8 mouse cellular contexts compared by ENCODE assay signal in genomic region chr7:100582235-100582634, GRCm38 (mm10). TPM values are rescaled to one million over a fixed set of nuclear protein-coding genes. Genes with fewer than 3 reads are reported as not detected.
A peak's percentile ranks its signal among the peaks of the same experiment; 100 is the strongest.
DNase-seq lines count a peak whose midpoint lies in the region; ATAC-seq and TF ChIP-seq lines count a peak whose summit lies in the region.

No protein-coding gene starts in this region.

- no peak for TF ChIP-seq EP300 in MEL (IDR thresholded peaks at IDR 0.05; ENCODE audit: low read depth in 1 of 2, low read length in 2 of 2)

- H3K36me3 ChIP-seq in heart, embryonic 14.5 days (ENCODE audit: control insufficient read depth, insufficient read depth, low read length): 0 out of 2 replicates have a peak, but pooled peaks cover 4% of the 10 kb centered on the region
- H3K36me3 ChIP-seq in MEL (ENCODE audit: control insufficient read depth in 1 of 2, insufficient read depth in 2 of 2, low read length in 2 of 2): peaks cover 0 to 11% of the 10 kb centered on the region in 2 experiments; a peak in 2 of 4 replicates
- H3K36me3 ChIP-seq in hindbrain, embryonic 12.5 days: no peaks in the 10 kb centered on the region
- no peaks in the 10 kb centered on the region for H3K36me3 ChIP-seq in midbrain, embryonic 11.5 days (ENCODE audit: control insufficient read depth, insufficient read depth, low read length)

- no peak for TF ChIP-seq RAD21 in MEL (IDR thresholded peaks at IDR 0.05; ENCODE audit: low read depth, low read length)

- peak overlapping the region; percentile 76 for H3K4me2 ChIP-seq in heart, embryonic 14.5 days (ENCODE audit: low read length)
- H3K4me2 ChIP-seq in hindbrain, embryonic 12.5 days (replicated peaks): peak overlapping the region; percentile 63
- H3K4me2 ChIP-seq in midbrain, embryonic 11.5 days: peak overlapping the region; percentile 61

- TF ChIP-seq CTCF in MEL (IDR thresholded peaks at IDR 0.05 in 2 of 3, conservative IDR thresholded peaks at IDR 0.05 in 1 of 3; ENCODE audit: control insufficient read depth in 1 of 3, insufficient read depth in 1 of 3, low read depth in 2 of 3, low read length in 3 of 3, poor library complexity in 1 of 3, severe bottlenecking in 1 of 3): no peak

- WGBS in heart, embryonic 14.5 days: 37% methylated on average over 7 of the region's 7 CpGs
- 41% methylated on average over 7 of the region's 7 CpGs for WGBS in hindbrain, embryonic 12.5 days
- WGBS in midbrain, embryonic 11.5 days: 42% methylated on average over 7 of the region's 7 CpGs

- ATAC-seq in heart, embryonic 14.5 days (ENCODE audit: insufficient number of reproducible peaks, insufficient read depth, low FRiP score, low read depth): no peak
- no peak for ATAC-seq in hindbrain, embryonic 12.5 days (ENCODE audit: low FRiP score)
- no peak for ATAC-seq in midbrain, embryonic 11.5 days (ENCODE audit: low FRiP score)

- DNase-seq in heart, postnatal 25 days (ENCODE audit: low spot score): no peak
- no peak for DNase-seq in MEL (ENCODE audit: low read depth, low spot score)
- DNase-seq in midbrain, embryonic 11.5 days (ENCODE audit: low spot score, missing footprints): no peak
- DNase-seq in embryo, embryonic 10.5 days (ENCODE audit: low spot score): no peak
- DNase-seq in adrenal gland, postnatal 14 days: no peak
- no peak for DNase-seq in adrenal gland, postnatal 4 days (ENCODE audit: low spot score in 2 of 2)

- H3K9me3 ChIP-seq in heart, embryonic 14.5 days (ENCODE audit: control insufficient read depth, low read length): no peaks in the 10 kb centered on the region
- no peaks in the 10 kb centered on the region for H3K9me3 ChIP-seq in MEL (replicated peaks; ENCODE audit: insufficient read depth, low read length)
- no peaks in the 10 kb centered on the region for H3K9me3 ChIP-seq in hindbrain, embryonic 12.5 days (replicated peaks)
- H3K9me3 ChIP-seq in midbrain, embryonic 11.5 days (ENCODE audit: control insufficient read depth, low read length): no peaks in the 10 kb centered on the region

- intact Hi-C loops in heart, postnatal 25 days (cut with DNase I): loop anchor here (5.0 to 10.0 kb wide), 2 partner anchors 45 to 207 kb away; partner anchors contain the start of genes C2cd3, Coa4 and Ppme1

- no peaks in the 10 kb centered on the region for H3K27me3 ChIP-seq in heart, embryonic 14.5 days (ENCODE audit: control insufficient read depth, insufficient read depth, low read length)
- H3K27me3 ChIP-seq in MEL (ENCODE audit: control insufficient read depth in 1 of 2, insufficient read depth in 2 of 2, low read length in 2 of 2): no peaks in the 10 kb centered on the region
- H3K27me3 ChIP-seq in hindbrain, embryonic 12.5 days: no peaks in the 10 kb centered on the region
- no peaks in the 10 kb centered on the region for H3K27me3 ChIP-seq in midbrain, embryonic 11.5 days (ENCODE audit: control insufficient read depth, insufficient read depth, low read length)

- no peak overlapping the region for H3K27ac ChIP-seq in heart, embryonic 14.5 days (replicated peaks in 1 of 2; ENCODE audit: control insufficient read depth in 1 of 2, insufficient read depth in 1 of 2, low read depth in 2 of 2, low read length in 2 of 2)
- no peak overlapping the region for H3K27ac ChIP-seq in MEL (ENCODE audit: control insufficient read depth, low read depth, low read length)
- no peak overlapping the region for H3K27ac ChIP-seq in hindbrain, embryonic 12.5 days
- H3K27ac ChIP-seq in midbrain, embryonic 11.5 days (ENCODE audit: low read depth, low read length): no peak overlapping the region

- H3K4me3 ChIP-seq in heart, embryonic 14.5 days (ENCODE audit: control insufficient read depth in 1 of 2, insufficient read depth in 1 of 2, low read depth in 1 of 2, low read length in 2 of 2): peak overlapping the region; percentile 50 to 81; a peak in 3 of 4 replicates
- peak overlapping the region; percentile 90 to 95 for H3K4me3 ChIP-seq in MEL (ENCODE audit: control insufficient read depth in 1 of 2, insufficient read depth in 1 of 2, low read depth in 2 of 2, low read length in 2 of 2)
- H3K4me3 ChIP-seq in hindbrain, embryonic 12.5 days: peak overlapping the region; percentile 49
- peak overlapping the region; percentile 52 for H3K4me3 ChIP-seq in midbrain, embryonic 11.5 days (ENCODE audit: low read depth, low read length)

- peaks cover 3 to 9% of the 10 kb centered on the region in 2 experiments; a peak in 3 of 4 replicates for H3K4me1 ChIP-seq in heart, embryonic 14.5 days (ENCODE audit: control insufficient read depth in 2 of 2, insufficient read depth in 2 of 2, low read length in 2 of 2)
- H3K4me1 ChIP-seq in MEL (ENCODE audit: control insufficient read depth in 1 of 2, insufficient read depth in 2 of 2, low read length in 2 of 2): peaks cover 2% of the 10 kb centered on the region in 2 experiments; a peak in 3 of 4 replicates
- peaks cover 3% of the 10 kb centered on the region for H3K4me1 ChIP-seq in hindbrain, embryonic 12.5 days
- H3K4me1 ChIP-seq in midbrain, embryonic 11.5 days (ENCODE audit: control insufficient read depth, insufficient read depth, low read length): peaks cover 8% of the 10 kb centered on the region; the same call in 1 of the 2 replicates

- no peak for TF ChIP-seq POLR2A in MEL (IDR thresholded peaks at IDR 0.05; ENCODE audit: control insufficient read depth in 1 of 2, insufficient read depth in 1 of 2, low read depth in 1 of 2, low read length in 2 of 2, poor library complexity in 1 of 2)

- H3K9ac ChIP-seq in heart, embryonic 14.5 days (ENCODE audit: low read length): peak overlapping the region; percentile 81
- H3K9ac ChIP-seq in MEL (ENCODE audit: control insufficient read depth, low read depth, low read length, poor library complexity, severe bottlenecking): peak overlapping the region; percentile 92
- peak overlapping the region; percentile 78 for H3K9ac ChIP-seq in hindbrain, embryonic 12.5 days
- peak overlapping the region; percentile 88 for H3K9ac ChIP-seq in midbrain, embryonic 11.5 days (ENCODE audit: low read length)

- no peaks in the 10 kb centered on the region; the same call in 1 of the 2 replicates for H3K79me2 ChIP-seq in MEL (ENCODE audit: control insufficient read depth, insufficient read depth, low read length, poor library complexity)

TF ChIP-seq in MEL, 35 proteins besides CTCF, POLR2A, EP300 and RAD21:
- no peak for TF ChIP-seq TCF12 (IDR thresholded peaks at IDR 0.05; ENCODE audit: low read depth, low read length)
- no peak for TF ChIP-seq MYB (IDR thresholded peaks at IDR 0.05; ENCODE audit: low read depth, low read length)
- TF ChIP-seq RCOR1 (IDR thresholded peaks at IDR 0.05; ENCODE audit: low read depth, low read length): no peak

RNA-seq across cellular contexts. Expression of gene Rab6a, which starts 25.0 kb away (rescaled TPM):
- 107 and 119 TPM in 2 replicates for polyA plus RNA-seq in heart, embryonic 14.5 days (2014; fragmentation: Nextera tagmentation; extraction: Ambion mirVana)
- 10 to 100 TPM; 61.3 to 68.2 TPM for total RNA-seq in heart, postnatal 25 days (2021)
- 43.2 and 45.1 TPM in 2 replicates for total RNA-seq in MEL (2012; rRNA removed)
- polyA plus RNA-seq in MEL (2012; ENCODE audit: insufficient read depth in 1 of 2, insufficient read length in 2 of 2, low read depth in 1 of 2, low replicate concordance in 2 of 2, missing spikeins in 1 of 2): 10 to 100 TPM; 58.4 to 92.8 TPM
- polyA plus RNA-seq in hindbrain, embryonic 12.5 days (2016; fragmentation: Nextera tagmentation; extraction: Ambion mirVana): 194 and 218 TPM in 2 replicates
- polyA plus RNA-seq in midbrain, embryonic 11.5 days (2014; fragmentation: Nextera tagmentation; extraction: Ambion mirVana): 180 and 198 TPM in 2 replicates
- total RNA-seq in adrenal gland, postnatal 14 days (2021): 68.0 TPM in 2 replicates
- total RNA-seq in adrenal gland, postnatal 4 days (2021): 10 to 100 TPM; 68.5 to 79.0 TPM

RNA-seq across cellular contexts. Expression of gene Mrpl48, which starts 25.9 kb away (rescaled TPM):
- 93.8 and 101 TPM in 2 replicates for polyA plus RNA-seq in heart, embryonic 14.5 days (2014; fragmentation: Nextera tagmentation; extraction: Ambion mirVana)
- total RNA-seq in heart, postnatal 25 days (2021): 10 to 100 TPM; 67.1 to 79.0 TPM
- total RNA-seq in MEL (2012; rRNA removed): 39.5 and 45.5 TPM in 2 replicates
- polyA plus RNA-seq in MEL (2012; ENCODE audit: insufficient read depth in 1 of 2, insufficient read length in 2 of 2, low read depth in 1 of 2, low replicate concordance in 2 of 2, missing spikeins in 1 of 2): 10 to 100 TPM in 1 of 2 experiments, not detected in 1; 67.3 TPM
- 62.3 and 64.6 TPM in 2 replicates for polyA plus RNA-seq in hindbrain, embryonic 12.5 days (2016; fragmentation: Nextera tagmentation; extraction: Ambion mirVana)
- 62.9 and 70.2 TPM in 2 replicates for polyA plus RNA-seq in midbrain, embryonic 11.5 days (2014; fragmentation: Nextera tagmentation; extraction: Ambion mirVana)
- total RNA-seq in adrenal gland, postnatal 14 days (2021): 59.8 and 60.9 TPM in 2 replicates
- 10 to 100 TPM; 64.5 to 67.5 TPM for total RNA-seq in adrenal gland, postnatal 4 days (2021)

RNA-seq across cellular contexts. Expression of gene Coa4, which starts 45.4 kb away (rescaled TPM):
- 22.8 and 26.6 TPM in 2 replicates for polyA plus RNA-seq in heart, embryonic 14.5 days (2014; fragmentation: Nextera tagmentation; extraction: Ambion mirVana)
- total RNA-seq in heart, postnatal 25 days (2021): 10 to 100 TPM; 14.1 to 16.3 TPM
- total RNA-seq in MEL (2012; rRNA removed): 6.1 and 8.1 TPM in 2 replicates
- 10 to 100 TPM in 1 of 2 experiments, not detected in 1; 13.8 TPM for polyA plus RNA-seq in MEL (2012; ENCODE audit: insufficient read depth in 1 of 2, insufficient read length in 2 of 2, low read depth in 1 of 2, low replicate concordance in 2 of 2, missing spikeins in 1 of 2)
- polyA plus RNA-seq in hindbrain, embryonic 12.5 days (2016; fragmentation: Nextera tagmentation; extraction: Ambion mirVana): 13.4 and 15.6 TPM in 2 replicates
- 15.7 and 22.8 TPM in 2 replicates for polyA plus RNA-seq in midbrain, embryonic 11.5 days (2014; fragmentation: Nextera tagmentation; extraction: Ambion mirVana)
- total RNA-seq in adrenal gland, postnatal 14 days (2021): 7.8 and 10.4 TPM in 2 replicates
- total RNA-seq in adrenal gland, postnatal 4 days (2021): 10 to 100 TPM in 1 of 2 experiments, 1 to 10 TPM in 1; 9.8 to 11.0 TPM
